Mouse (Mus musculus) spleen, postnatal 36 days (tissue): ENCODE measurements around the gene Stk11ip.

Experiments used
- DNase-seq, 2 experiments: peaks; one replicate each; pipeline ENCODE4 v3.0.0; 2022; ENCODE audit warnings: low spot score in 2 of 2, mixed read lengths in 1 of 2

Stk11ip gene

DNA sequence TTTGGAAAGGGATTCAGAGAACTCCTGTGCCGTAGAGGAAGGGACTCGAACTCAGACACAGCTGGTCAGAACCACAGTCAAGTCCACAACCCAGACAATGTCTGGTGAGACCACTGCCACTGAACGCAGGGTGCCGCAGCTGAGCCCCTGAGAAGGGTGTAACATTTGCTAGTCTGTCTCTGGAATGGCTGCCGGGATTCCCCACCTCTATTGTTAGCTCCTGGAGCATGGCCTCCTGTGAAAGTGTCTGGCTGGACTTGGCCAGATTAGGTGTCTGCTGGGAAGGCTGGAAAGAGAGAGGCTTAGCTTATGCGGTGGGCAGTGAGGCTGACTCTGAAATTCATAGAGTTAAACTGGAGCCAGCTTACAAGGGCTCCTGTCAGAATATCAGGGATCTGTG is 49.1 kb downstream of the Stk11ip start:
- DNase-seq = no peak

GRCm38 (mm10) chr1:75572776-75573175 is 51.4 kb downstream of the Stk11ip start:
- no peak for DNase-seq

GRCm38 (mm10) chr1:75573715-75574114 is 52.4 kb downstream of the Stk11ip start:
- no peak for DNase-seq

- DNase-seq = no peak
These were observed 53.4 kb downstream of the Stk11ip start for GRCm38 (mm10) chr1:75574476-75575310.

GRCm38 (mm10) chr1:75581936-75582624 is 60.8 kb downstream of the Stk11ip start:
- no peak for DNase-seq

GRCm38 (mm10) chr1:75582625-75582956 is 61.3 kb downstream of the Stk11ip start:
- no peak for DNase-seq

DNA sequence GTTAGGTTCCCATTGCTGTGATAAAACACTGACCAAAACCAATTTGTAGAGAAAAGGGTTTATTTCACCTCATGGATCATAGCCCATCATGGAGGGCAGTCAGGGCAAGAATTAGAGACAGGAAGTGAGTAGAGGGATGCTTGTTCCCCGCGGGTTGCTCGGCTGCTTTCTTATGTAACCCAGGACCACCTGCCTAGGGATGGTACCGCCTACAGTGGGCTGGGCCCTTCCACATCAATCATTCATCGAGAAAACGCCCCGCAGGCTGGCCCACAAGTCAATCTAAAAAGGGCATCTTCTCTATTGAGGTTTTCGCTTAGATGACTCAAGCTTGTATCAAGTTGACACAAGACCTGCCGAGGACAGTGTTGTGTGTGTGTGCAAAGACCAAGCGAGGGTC is 61.7 kb downstream of the Stk11ip start:
- DNase-seq = no peak

GRCm38 (mm10) chr1:75586791-75587190 is 65.5 kb downstream of the Stk11ip start:
- DNase-seq = no peak
